Mouse (Mus musculus) limb, embryonic 11.5 days (tissue): ENCODE data around the gene Unc13c. TPM values are rescaled to one million over a fixed set of nuclear protein-coding genes. Genes with fewer than 3 reads are reported as not detected.
A peak's percentile ranks its signal among the peaks of the same experiment; 100 is the strongest.

Experiments used
- ATAC-seq: fragments of 200-750 bp; cut with Nextera tagmentation; 2 replicates; pipeline ENCODE4 v1.8.0; 2017; ENCODE audit warnings: low read depth; ENCODE audit not compliant: insufficient number of reproducible peaks, low FRiP score, low TSS enrichment
- DNase-seq: peaks from one replicate; pipeline ENCODE4 v3.0.0-alpha.2; 2015; ENCODE audit warnings: low spot score
- H3K27ac ChIP-seq: fragments of 300-500 bp; sonication (generic); replicated peaks from 2 replicates; pipeline ENCODE4 v1.5.1; 2014; ENCODE audit warnings: low read depth, mild to moderate bottlenecking, low read length
- H3K27me3 ChIP-seq: fragments of 300-500 bp; sonication (generic); 2 replicates; pipeline ENCODE4 v1.6.1; 2014; ENCODE audit warnings: mild to moderate bottlenecking, low read length, mixed read lengths; ENCODE audit not compliant: control insufficient read depth, insufficient read depth
- H3K36me3 ChIP-seq: fragments of 300-500 bp; sonication (generic); 2 replicates; pipeline ENCODE4 v1.6.1; 2014; ENCODE audit warnings: mild to moderate bottlenecking, low read length, moderate library complexity, mixed read lengths; ENCODE audit not compliant: control insufficient read depth, insufficient read depth
- H3K4me1 ChIP-seq: fragments of 300-500 bp; sonication (generic); 2 replicates; pipeline ENCODE4 v1.6.1; 2014; ENCODE audit warnings: low read length, mixed read lengths; ENCODE audit not compliant: control insufficient read depth, insufficient read depth
- H3K4me2 ChIP-seq: fragments of 300-500 bp; sonication (generic); 2 replicates; pipeline ENCODE4 v1.6.1; 2014; ENCODE audit warnings: low read depth, mild to moderate bottlenecking, moderate library complexity; ENCODE audit not compliant: severe bottlenecking
- H3K4me3 ChIP-seq: fragments of 300-500 bp; sonication (generic); 2 replicates; pipeline ENCODE4 v1.5.1; 2014; ENCODE audit warnings: low read depth, low read length
- H3K9ac ChIP-seq: fragments of 300-500 bp; sonication (generic); 2 replicates; pipeline ENCODE4 v1.6.1; 2014; ENCODE audit warnings: mild to moderate bottlenecking, low read length
- H3K9me3 ChIP-seq: fragments of 300-500 bp; sonication (generic); 2 replicates; pipeline ENCODE4 v1.6.1; 2016; ENCODE audit warnings: low read length; ENCODE audit not compliant: control insufficient read depth
- WGBS: fragments of 180-500 bp; shearing (Covaris S2); extraction: QIAGEN DNeasy Blood & Tissue Kit; methylation state at CpG from one replicate; pipeline ENCODE4 v1.1.7; 2014; 5-methylcytosine and 5-hydroxymethylcytosine counted together
- polyA plus RNA-seq: library from polyadenylated mRNA; unstranded; fragments of >200 nt; fragmentation: Nextera tagmentation; extraction: Ambion mirVana; gene quantifications from 2 replicates; pipeline ENCODE4 v1.2.1, GENCODE M21; 2014

Unc13c gene
- polyA plus RNA-seq, 1 experiment from 2014 or later, result 0.19 TPM

DNA sequence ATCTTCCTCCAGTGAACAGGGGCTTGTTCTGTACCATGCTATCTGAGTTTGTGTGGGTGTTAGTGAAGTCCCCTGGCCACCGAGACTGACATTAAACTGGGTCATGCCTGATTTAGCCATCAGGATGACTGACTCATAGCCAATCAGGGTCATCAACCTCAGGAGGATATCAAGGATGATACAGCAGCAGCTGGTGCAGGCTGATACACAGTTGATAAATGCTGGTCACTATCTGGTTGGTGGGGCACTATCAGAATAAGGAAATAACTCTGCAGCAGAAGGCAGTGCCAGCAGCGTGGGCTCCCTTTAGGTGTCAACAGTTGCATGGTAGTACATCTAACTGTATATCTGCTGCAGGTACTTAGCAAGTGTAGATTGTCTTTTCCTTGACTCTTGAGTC, 506.7 kb downstream of the Unc13c start:
- no peaks in the 10 kb centered on the region for H3K36me3 ChIP-seq
- no peak overlapping the region for H3K9ac ChIP-seq
- H3K9me3 ChIP-seq, result no peaks in the 10 kb centered on the region
- H3K27me3 ChIP-seq, result no peaks in the 10 kb centered on the region
- no peak overlapping the region for H3K4me2 ChIP-seq
- H3K4me1 ChIP-seq, result no peaks in the 10 kb centered on the region
- ATAC-seq, result no peak
- no peak overlapping the region for H3K4me3 ChIP-seq
- no peak for DNase-seq
- no peak overlapping the region for H3K27ac ChIP-seq
- 96% methylated on average over 2 of the region's 2 CpGs for WGBS

GRCm38 (mm10) chr9:73450009-73450408, 518.8 kb downstream of the Unc13c start:
- Histone ChIP-seq H3K4me2 (no peak overlapping the region), H3K27ac (no peak overlapping the region), H3K9me3 (no peaks in the 10 kb centered on the region), H3K4me1 (no peaks in the 10 kb centered on the region), H3K4me3 (no peak overlapping the region), H3K36me3 (no peaks in the 10 kb centered on the region), H3K27me3 (no peaks in the 10 kb centered on the region), H3K9ac (no peak overlapping the region)
- no peak for DNase-seq
- WGBS, result 80% methylated on average over 6 of the region's 6 CpGs
- no peak for ATAC-seq

GRCm38 (mm10) chr9:73449216-73449615, 519.5 kb downstream of the Unc13c start:
- no peaks in the 10 kb centered on the region for H3K36me3 ChIP-seq
- no peak for DNase-seq
- no peaks in the 10 kb centered on the region for H3K4me1 ChIP-seq
- H3K9me3 ChIP-seq, result no peaks in the 10 kb centered on the region
- no peak for ATAC-seq
- H3K4me2 ChIP-seq, result no peak overlapping the region
- no peak overlapping the region for H3K4me3 ChIP-seq
- H3K27ac ChIP-seq, result no peak overlapping the region
- H3K27me3 ChIP-seq, result no peaks in the 10 kb centered on the region
- H3K9ac ChIP-seq, result no peak overlapping the region

DNA sequence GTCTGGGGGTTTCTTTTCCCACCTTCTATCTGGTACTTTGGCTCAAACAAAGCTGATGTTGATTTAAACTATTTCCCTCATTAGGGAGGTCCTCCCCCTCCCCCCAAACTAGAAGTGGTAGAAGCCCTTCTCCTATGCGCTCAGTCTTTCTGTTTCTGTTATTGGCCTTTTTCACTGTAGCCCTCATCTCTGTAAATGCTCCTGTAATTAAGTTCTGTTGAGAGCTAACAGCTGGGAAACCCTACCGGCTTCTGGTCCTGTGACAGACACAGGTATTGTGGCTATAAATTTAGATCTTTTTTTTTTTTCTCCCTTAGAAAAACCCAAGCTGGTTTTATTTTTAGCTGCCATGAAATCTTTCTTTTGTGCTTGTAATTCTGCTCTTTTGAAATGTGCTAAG, 536.8 kb downstream of the Unc13c start:
- Histone ChIP-seq H3K9ac (no peak overlapping the region), H3K4me3 (no peak overlapping the region), H3K4me1 (no peaks in the 10 kb centered on the region), H3K9me3 (no peaks in the 10 kb centered on the region), H3K36me3 (no peaks in the 10 kb centered on the region), H3K27ac (no peak overlapping the region), H3K27me3 (no peaks in the 10 kb centered on the region), H3K4me2 (no peak overlapping the region)
- ATAC-seq, result peak; percentile 83
- 25% methylated on average over 2 of the region's 2 CpGs for WGBS
- no peak for DNase-seq

Other genes with a start within 250 kb of the Unc13c start
- gene Wdr72, start 141.4 kb upstream of the Unc13c start, polyA plus RNA-seq, result 0.59 and 0.98 TPM in 2 replicates